Mouse (Mus musculus): ENCODE results near the gene Olfr875. TPM values are rescaled to one million over a fixed set of nuclear protein-coding genes. Genes with fewer than 3 reads are reported as not detected.

The Olfr875 gene
- polyA plus RNA-seq, 1 experiment from 2014 or later: not detected

DNA sequence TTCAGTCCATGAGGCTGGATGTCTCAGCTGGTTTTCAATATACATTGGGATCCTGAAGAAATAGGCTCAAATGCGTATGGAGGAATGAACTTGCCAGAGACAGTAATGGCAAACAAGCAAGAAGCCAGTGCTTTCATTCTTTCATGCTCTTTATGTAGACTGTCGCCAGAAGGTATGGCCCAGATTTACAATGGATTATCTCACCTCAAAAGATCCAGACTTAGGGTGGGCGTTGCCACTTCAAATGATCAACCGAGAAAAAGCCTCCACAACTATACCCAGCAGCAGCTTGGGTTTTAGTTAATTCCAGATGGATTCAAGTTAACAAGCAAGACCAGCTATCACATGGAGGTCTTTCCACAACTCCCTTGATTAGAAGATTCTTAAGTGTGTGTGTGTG is 30.4 kb downstream of the Olfr875 start:
- Histone ChIP-seq H3K4me3 (replicated peaks) (no peak overlapping the region), H3K4me1 (no peaks in the 10 kb centered on the region), H3K27me3 (replicated peaks) (no peaks in the 10 kb centered on the region), H3K4me2 (no peak overlapping the region), H3K36me3 (no peaks in the 10 kb centered on the region), H3K9me3 (no peaks in the 10 kb centered on the region), H3K27ac (no peak overlapping the region), H3K9ac (no peak overlapping the region)
- no peak for ATAC-seq (ENCODE audit: insufficient read depth, low FRiP score, low read depth)
- WGBS: 66% methylated on average over 4 of the region's 4 CpGs

DNA sequence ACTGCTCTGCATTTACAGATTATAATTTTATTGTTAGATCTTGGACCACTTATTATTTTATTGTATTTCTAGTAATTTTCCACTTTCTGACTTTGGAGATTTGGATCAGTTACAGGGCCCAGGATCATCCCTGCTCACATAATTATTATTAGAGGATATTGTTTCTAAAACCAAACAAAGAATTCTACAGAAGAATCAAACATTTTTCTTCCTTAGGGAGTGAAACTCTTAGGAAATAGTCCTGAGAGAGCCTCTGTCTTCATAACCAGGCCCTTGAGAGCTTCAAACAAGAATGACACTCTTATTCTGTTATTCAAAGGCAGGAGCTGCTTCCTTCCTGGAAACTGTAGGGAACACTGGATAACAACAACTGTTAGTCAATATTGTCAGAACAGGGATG is 31.1 kb downstream of the Olfr875 start, which contains the start of gene Olfr876:
Gene Olfr876 (plus strand): TSS at position 301 of the 400 bp plus-strand sequence.
- no peak within 1 kb of the TSS for H3K4me3 ChIP-seq (replicated peaks)

DNA sequence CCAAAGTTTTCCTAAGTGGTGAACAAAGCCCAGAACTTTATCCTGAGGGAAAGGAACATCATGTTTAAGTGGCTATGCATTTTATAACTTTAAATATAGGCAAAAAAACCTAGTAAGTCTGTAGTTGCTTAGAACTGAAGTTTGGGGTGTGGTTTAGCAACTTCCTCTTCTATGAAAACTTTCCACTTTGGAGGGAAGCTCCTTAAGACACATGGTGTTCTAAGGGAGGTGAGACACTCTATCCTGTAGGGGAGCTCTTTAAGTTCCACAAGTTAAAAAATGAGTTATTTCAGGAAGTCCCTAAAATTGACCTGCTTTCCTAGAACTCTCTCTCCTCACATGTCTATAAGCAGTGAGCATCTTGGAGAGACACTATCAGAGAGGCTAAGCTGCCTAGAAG is 35.6 kb downstream of the Olfr875 start:
- no peak overlapping the region for H3K4me2 ChIP-seq
- no peak overlapping the region for H3K27ac ChIP-seq
- no peak for ATAC-seq (ENCODE audit: insufficient read depth, low FRiP score, low read depth)
- H3K27me3 ChIP-seq (replicated peaks): no peaks in the 10 kb centered on the region
- no peak overlapping the region for H3K4me3 ChIP-seq (replicated peaks)
- H3K9ac ChIP-seq: no peak overlapping the region
- H3K36me3 ChIP-seq: no peaks in the 10 kb centered on the region
- H3K4me1 ChIP-seq: no peaks in the 10 kb centered on the region
- no peaks in the 10 kb centered on the region for H3K9me3 ChIP-seq

More for the DNA sequence above, 31.1 kb downstream of the Olfr875 start, which contains the start of gene Olfr876:
- no peak within 1 kb of the TSS for H3K9ac ChIP-seq
- no peaks in the 10 kb centered on the region for H3K36me3 ChIP-seq
- H3K27me3 ChIP-seq (replicated peaks): no peaks in the 10 kb centered on the region
- H3K27ac ChIP-seq: no peak within 1 kb of the TSS
- H3K9me3 ChIP-seq: no peaks in the 10 kb centered on the region
- no peak for ATAC-seq (ENCODE audit: insufficient read depth, low FRiP score, low read depth)
- no peaks in the 10 kb centered on the region for H3K4me1 ChIP-seq
- H3K4me2 ChIP-seq: no peak within 1 kb of the TSS

DNA sequence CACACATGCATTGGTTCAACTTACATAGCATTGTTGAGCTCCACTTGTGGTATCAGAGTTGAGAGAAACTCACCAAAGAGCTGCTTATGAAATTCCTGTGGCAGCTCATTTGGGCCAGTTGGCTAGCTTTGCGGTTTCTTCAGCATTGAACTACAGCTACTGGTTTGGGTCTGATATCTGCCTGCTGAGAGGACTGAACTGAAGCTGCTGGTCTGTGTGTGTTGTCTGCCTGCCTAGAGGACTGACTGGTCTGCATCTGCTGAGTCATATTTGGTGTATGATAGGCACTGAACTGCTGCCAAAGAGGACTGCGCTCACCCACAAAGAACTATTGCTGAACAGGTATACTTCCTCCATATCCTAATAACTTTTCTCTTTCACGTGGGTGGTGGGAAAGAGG is 36.8 kb downstream of the Olfr875 start:
- ATAC-seq (ENCODE audit: insufficient read depth, low FRiP score, low read depth): no peak
- H3K4me3 ChIP-seq (replicated peaks): no peak overlapping the region
- H3K4me1 ChIP-seq: no peaks in the 10 kb centered on the region
- no peak overlapping the region for H3K9ac ChIP-seq
- WGBS: 86% methylated on average over 3 of the region's 3 CpGs
- no peaks in the 10 kb centered on the region for H3K36me3 ChIP-seq
- H3K9me3 ChIP-seq: no peaks in the 10 kb centered on the region
- no peaks in the 10 kb centered on the region for H3K27me3 ChIP-seq (replicated peaks)
- no peak overlapping the region for H3K4me2 ChIP-seq
- no peak overlapping the region for H3K27ac ChIP-seq

DNA sequence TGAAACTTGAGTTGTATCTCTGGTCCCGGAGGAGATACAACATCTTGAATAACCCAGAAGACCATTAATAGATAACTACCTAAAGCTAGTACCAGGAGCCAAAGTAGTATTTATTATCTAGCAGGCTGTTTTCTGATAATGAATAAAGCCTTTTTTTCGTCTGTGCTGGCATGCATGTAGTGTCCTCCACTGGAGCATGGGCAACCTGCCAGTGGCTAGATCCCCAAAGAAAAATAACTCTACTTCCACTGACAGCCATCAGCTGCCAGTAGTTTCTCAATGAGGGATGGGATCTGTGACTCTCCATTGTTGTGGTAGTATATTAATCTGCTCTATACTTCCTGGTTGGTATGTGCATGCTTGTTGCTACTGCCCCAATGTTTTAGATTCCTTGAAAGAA is 37.3 kb downstream of the Olfr875 start:
- Histone ChIP-seq H3K27ac (no peak overlapping the region), H3K9ac (no peak overlapping the region), H3K9me3 (no peaks in the 10 kb centered on the region), H3K4me1 (no peaks in the 10 kb centered on the region), H3K27me3 (replicated peaks) (no peaks in the 10 kb centered on the region), H3K4me3 (replicated peaks) (no peak overlapping the region), H3K4me2 (no peak overlapping the region), H3K36me3 (no peaks in the 10 kb centered on the region)
- 72% methylated on average over 2 of the region's 2 CpGs for WGBS
- no peak for ATAC-seq (ENCODE audit: insufficient read depth, low FRiP score, low read depth)

DNA sequence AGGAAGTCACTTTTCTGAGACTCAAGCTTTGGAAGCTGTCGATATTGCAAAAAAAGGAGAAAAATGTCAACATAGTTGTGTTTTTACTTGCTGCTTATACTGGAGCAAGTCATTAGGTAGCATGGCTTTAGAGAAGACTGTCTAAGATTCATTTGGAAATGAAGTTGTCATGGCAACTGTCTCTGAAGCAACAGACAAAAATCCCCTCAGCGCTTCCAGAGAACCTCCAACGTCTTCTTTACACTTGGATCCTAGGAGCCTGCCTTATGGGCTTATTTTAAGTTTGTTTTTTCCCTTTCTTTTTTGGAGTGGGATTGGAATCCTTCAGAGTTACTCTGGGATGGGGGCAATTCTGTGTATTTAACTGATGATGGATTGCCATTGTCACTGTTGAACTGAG is 43.0 kb downstream of the Olfr875 start:
- H3K27ac ChIP-seq: no peak overlapping the region
- no peak overlapping the region for H3K4me2 ChIP-seq
- 74% methylated on average over 3 of the region's 3 CpGs for WGBS
- no peaks in the 10 kb centered on the region for H3K36me3 ChIP-seq
- ATAC-seq (ENCODE audit: insufficient read depth, low FRiP score, low read depth): no peak
- H3K27me3 ChIP-seq (replicated peaks): no peaks in the 10 kb centered on the region
- no peaks in the 10 kb centered on the region for H3K9me3 ChIP-seq
- H3K9ac ChIP-seq: no peak overlapping the region
- H3K4me3 ChIP-seq (replicated peaks): no peak overlapping the region
- no peaks in the 10 kb centered on the region for H3K4me1 ChIP-seq

Other genes with a start within 250 kb of the Olfr875 start
- 55.3 and 56.1 TPM in 2 replicates for gene Esam, start 243.8 kb upstream of the Olfr875 start, polyA plus RNA-seq (2015; fragmentation: Nextera tagmentation; extraction: Ambion mirVana)
- 47.6 and 57.6 TPM in 2 replicates for gene Vsig2, start 232.6 kb upstream of the Olfr875 start, polyA plus RNA-seq (2015; fragmentation: Nextera tagmentation; extraction: Ambion mirVana)
- 6.6 and 6.9 TPM in 2 replicates for gene Nrgn, start 219.0 kb upstream of the Olfr875 start, polyA plus RNA-seq (2015; fragmentation: Nextera tagmentation; extraction: Ambion mirVana)
- 11.1 and 12.5 TPM in 2 replicates for gene Siae, start 216.2 kb upstream of the Olfr875 start, polyA plus RNA-seq (2015; fragmentation: Nextera tagmentation; extraction: Ambion mirVana)
- 4.1 and 6.0 TPM in 2 replicates for gene Spa17, start 158.1 kb upstream of the Olfr875 start, polyA plus RNA-seq (2015; fragmentation: Nextera tagmentation; extraction: Ambion mirVana)
- gene Tbrg1, start 114.5 kb upstream of the Olfr875 start, polyA plus RNA-seq (2015; fragmentation: Nextera tagmentation; extraction: Ambion mirVana): 139 and 152 TPM in 2 replicates
- not detected in 2 replicates for gene Panx3, start 102.6 kb upstream of the Olfr875 start, polyA plus RNA-seq (2015; fragmentation: Nextera tagmentation; extraction: Ambion mirVana)
- gene Olfr160, start 55.6 kb upstream of the Olfr875 start, polyA plus RNA-seq (2015; fragmentation: Nextera tagmentation; extraction: Ambion mirVana): not detected in 2 replicates
- gene Olfr874, start 26.8 kb upstream of the Olfr875 start, polyA plus RNA-seq (2015; fragmentation: Nextera tagmentation; extraction: Ambion mirVana): not detected in 2 replicates
- gene Olfr876, start 31.2 kb downstream of the Olfr875 start, polyA plus RNA-seq (2015; fragmentation: Nextera tagmentation; extraction: Ambion mirVana): not detected in 2 replicates
- gene Olfr877, start 82.4 kb downstream of the Olfr875 start, polyA plus RNA-seq (2015; fragmentation: Nextera tagmentation; extraction: Ambion mirVana): not detected in 2 replicates
- not detected in 2 replicates for gene Olfr145, start 124.9 kb downstream of the Olfr875 start, polyA plus RNA-seq (2015; fragmentation: Nextera tagmentation; extraction: Ambion mirVana)
- gene Olfr878, start 146.0 kb downstream of the Olfr875 start, polyA plus RNA-seq (2015; fragmentation: Nextera tagmentation; extraction: Ambion mirVana): not detected in 2 replicates
- not detected in 2 replicates for gene Olfr881, start 220.0 kb downstream of the Olfr875 start, polyA plus RNA-seq (2015; fragmentation: Nextera tagmentation; extraction: Ambion mirVana)

Data from stomach, embryonic 15.5 days (tissue).